Mouse (Mus musculus): Measurements from ENCODE around the gene Hist1h4j.
"Not testable (repeated sequence)": the region's sequence is repeated elsewhere in the genome, so short reads cannot be mapped to it uniquely, and the experiment has no call there.

Gene Hist1h4j

GRCm38 (mm10) chr13:21722993-21723836, 11.6 kb upstream of the Hist1h4j start:
- DNase-seq (ENCODE audit: low spot score in 2 of 2) = no peak

DNA sequence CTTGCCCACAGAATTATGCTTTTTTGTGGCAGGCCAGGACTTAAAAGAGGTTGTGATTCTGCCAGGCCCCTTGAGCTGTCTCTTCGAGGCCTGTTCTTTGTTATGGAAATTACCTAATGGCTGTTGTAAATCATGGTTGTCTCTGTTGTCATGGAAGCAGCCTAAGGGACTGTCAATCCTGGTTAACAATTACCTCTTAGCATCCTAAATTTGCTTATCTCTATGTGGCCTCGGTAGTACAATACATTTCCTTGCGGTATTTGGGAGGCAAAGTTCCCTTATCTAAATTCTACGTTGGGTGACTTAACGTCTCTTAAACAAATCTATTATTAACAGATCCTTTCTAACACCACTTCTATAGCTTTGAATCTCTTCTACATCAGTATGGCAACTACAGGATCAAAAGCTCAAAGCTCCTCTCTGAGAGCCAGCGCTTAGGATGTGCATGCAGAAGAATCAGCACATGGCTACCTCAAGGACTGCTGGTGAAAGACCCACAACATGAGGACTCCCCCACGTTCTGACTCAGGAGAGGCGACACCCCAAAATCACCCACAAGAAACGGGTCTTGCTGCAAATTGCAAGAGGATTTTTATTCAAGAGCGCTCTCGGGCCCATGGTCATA, 6.8 kb upstream of the Hist1h4j start:
- DNase-seq (ENCODE audit: low spot score in 2 of 2) = no peak

DNA sequence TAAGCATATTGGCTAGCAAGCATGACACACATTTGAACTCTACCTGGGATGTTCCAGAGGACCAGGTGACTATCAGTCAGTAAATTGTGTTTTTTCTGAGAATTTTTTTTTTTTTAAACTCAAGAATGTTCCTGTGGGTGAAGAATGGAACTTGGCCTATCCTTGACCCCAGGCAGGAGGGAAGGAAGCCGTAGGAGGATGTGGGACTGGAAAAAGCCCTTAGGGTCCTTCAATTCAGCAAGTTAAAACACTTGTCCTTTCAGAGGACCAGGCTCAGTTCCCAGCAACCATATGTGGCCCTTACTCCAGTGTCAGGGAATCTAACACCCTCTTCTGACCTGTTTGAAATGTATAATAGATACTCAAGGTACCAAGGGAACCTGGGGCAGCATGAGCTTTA, 5.3 kb upstream of the Hist1h4j start:
- DNase-seq (ENCODE audit: low spot score in 2 of 2) = no peak

DNA sequence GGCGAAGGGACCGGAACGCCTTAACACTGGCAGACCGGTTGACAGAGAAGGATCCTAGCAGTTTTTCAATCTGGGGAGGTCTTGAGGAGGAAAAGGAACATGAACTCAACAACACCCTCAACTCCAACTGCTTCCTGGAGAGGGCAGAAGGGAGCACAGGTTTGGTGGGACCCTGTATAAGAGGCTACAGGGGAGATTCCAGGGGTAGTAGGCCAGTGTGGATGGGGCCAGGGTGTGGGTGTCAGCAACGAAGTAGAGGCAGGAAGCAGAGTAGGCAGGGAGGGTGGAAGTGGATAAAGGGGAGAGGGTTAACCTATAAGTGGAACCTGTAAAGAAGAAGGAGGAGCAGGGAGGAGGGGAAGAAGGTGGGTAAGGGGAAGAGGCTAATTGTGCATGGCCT, 1.4 kb upstream of the Hist1h4j start:
- no peak for DNase-seq (ENCODE audit: low spot score in 2 of 2)

DNA sequence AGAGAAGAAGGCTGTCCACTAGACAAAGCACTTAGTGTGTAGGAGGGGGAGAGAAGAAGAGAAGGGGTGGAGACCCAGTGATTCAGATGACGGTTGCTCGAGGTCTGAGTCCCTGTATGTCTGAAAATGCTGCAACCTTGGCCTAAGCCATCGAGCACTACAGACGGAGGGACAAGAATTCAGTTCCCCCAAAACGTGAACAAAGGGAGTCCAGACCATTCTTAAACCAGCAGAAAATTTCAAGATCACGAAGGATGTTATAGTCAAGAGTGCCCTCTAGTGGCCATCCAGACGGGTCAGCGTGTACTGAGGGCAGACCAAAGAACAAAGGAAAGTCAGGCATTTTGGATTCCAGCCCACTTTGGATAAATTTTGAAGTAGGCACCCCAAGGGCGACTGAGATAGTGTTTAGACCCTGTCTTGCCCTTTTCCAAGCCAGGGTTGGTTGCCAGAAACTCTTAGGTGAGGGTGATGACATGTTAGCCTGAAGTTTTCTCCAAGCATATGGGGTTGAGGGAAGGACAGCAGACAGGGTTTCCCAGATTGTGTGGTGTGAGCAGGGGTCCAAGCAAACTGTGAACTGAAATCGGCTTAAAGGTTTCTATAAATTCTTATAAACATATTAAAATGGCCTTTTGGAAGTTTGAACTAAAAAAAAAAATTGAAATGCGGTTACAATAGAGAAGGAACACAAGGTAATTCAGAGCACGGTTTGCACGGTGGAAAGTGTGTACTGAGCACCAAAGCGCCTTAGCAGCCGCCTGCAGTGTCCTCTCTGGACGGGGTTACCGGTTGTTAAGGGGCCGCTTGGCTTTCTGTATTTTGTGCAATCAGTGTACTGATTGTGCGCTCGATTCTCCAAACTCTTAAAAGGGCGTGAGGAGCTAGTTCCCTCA, 606 bp upstream of the Hist1h4j start:
- peak; percentile 35 to 74 for DNase-seq (ENCODE audit: low spot score in 2 of 2)

DNA sequence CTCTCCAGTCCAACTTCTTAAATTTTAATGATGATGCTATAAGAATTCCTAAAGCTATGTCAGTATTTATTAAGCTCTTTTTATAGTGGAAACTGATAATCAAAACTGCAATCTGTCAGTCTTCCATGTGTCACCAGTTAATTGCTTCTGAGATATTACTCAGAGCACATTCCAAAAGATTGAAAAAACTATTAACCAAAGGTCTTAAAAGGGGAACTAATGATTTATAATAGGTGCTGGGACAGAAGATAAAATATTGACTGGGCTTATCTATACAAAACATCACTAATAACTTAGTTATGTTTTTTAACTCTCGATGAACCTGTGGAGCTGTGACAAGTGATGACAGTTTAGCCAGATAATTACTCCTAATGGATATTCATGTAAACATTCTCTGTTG, 10.1 kb downstream of the Hist1h4j start:
- DNase-seq (ENCODE audit: low spot score in 2 of 2) = no peak

DNA sequence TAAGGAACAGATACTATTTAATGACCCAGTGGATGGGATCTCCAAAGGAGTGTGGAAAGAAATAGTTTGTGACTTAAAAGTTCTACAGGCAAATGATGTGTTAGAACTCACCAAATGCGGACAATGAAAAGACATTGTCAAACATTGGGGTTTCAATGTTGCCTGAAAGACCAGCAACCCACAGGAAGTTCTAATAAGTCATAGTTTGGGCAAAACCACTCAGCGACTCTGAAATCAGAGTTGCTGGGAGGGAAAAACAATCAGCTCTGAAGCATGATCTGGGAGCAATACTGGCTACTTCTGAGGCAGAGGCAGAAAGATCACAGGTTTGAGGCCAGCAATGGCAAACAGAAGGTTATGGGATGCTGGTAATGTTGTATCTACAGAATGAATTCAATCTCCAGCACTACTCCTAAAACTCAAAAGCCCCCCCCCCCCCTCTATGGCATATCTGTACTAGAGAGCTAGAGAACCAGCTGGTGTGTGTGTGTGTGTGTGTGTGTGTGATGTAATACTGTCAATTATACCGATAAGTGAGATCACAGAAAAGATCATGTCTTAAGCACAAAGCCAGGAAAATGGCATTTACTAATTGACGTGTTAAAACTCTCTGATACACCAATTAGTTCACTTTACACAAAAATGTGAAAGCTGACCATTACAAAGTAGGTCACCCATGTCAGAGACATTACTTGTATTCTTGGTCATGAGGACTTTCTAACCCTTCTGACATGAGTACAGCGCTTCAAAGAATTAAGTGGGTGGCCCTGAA, 14.7 kb downstream of the Hist1h4j start:
- no peak for DNase-seq (ENCODE audit: low spot score in 2 of 2)

GRCm38 (mm10) chr13:21750159-21751017, 15.5 kb downstream of the Hist1h4j start, which contains the start of gene Hist1h4k:
TSS of gene Hist1h4k (minus strand) at chr13:21750505.
- DNase-seq (ENCODE audit: low spot score in 2 of 2) = peak; percentile 62 to 77

DNA sequence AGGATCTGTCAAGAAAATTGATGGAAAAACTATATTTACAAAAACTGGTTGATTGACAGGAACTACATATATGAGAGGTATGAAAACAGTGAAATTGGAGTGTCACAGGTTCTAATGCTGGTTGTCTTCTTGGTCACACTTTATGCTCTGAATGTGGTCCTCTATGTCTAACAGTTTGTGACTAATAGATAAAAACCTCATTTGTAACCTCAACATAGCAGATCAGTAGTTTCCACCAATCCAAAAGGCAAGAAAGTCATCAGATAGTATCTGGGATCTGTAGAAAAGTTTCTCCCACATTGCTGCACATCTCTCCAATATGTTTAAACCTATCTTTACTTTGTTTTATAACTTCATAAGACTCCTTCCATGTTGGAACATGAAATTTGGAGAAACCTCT, 16.6 kb downstream of the Hist1h4j start:
- no peak for DNase-seq (ENCODE audit: low spot score in 2 of 2)

- no peak for DNase-seq (ENCODE audit: low spot score in 2 of 2)
These were observed 17.0 kb downstream of the Hist1h4j start for GRCm38 (mm10) chr13:21751827-21752226.

DNA sequence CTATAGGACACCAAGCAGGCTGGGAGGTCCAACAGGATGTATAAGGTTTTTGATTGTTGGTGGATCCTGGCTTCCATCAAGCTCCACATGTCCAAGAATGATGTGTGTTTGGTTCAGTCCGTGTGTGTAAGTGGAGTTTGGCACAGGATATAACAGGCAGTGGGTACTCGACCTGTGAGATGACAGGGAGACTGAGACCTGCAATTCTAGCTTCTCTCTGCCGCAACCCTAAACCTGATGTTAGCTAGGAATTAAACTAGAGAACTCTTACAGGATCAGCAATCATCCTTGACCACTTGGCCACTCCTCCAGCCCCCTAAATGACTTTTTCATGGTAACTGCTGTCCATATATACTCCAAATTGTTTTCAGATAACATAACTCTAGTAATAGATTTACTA, 17.5 kb downstream of the Hist1h4j start:
- DNase-seq (ENCODE audit: low spot score in 2 of 2) = no peak

GRCm38 (mm10) chr13:21753051-21753523, 18.2 kb downstream of the Hist1h4j start:
- DNase-seq (ENCODE audit: low spot score in 2 of 2) = no peak

GRCm38 (mm10) chr13:21753524-21754285, 18.8 kb downstream of the Hist1h4j start, which contains the start of the genes Hist1h2ak and Hist1h2bn:
TSS of gene Hist1h2ak (minus strand) at chr13:21753827.
TSS of gene Hist1h2bn (plus strand) at chr13:21754123.
- DNase-seq (ENCODE audit: low spot score in 2 of 2) = peak; percentile 9 to 23

DNA sequence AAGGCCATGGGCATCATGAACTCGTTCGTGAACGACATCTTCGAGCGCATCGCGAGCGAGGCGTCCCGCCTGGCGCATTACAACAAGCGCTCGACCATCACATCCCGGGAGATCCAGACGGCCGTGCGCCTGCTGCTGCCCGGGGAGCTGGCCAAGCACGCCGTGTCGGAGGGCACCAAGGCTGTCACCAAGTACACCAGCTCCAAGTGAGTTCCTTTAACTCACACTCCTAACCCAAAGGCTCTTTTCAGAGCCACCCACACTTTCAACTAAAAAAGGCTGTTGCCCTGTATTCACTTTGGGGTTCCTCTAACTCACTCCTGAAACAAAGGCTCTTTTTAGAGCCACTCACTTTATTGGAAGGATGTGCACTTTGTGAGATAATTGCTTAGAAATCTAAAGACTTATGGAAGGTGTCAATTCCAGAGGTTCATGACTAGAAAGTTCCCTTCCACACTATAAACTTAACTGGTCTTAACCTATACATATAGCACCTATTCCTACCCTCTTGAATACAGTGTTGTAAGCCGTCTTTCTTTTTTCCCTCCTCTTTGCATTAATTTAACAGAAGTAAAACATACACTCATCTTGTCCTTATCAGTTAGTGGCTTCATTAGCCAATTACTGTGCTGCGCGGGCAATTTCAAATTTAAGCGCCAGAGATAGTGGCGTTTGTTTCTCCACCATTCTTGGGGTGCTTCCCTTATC, 19.6 kb downstream of the Hist1h4j start:
- not testable (repeated sequence) for DNase-seq (ENCODE audit: low spot score in 2 of 2)

DNA sequence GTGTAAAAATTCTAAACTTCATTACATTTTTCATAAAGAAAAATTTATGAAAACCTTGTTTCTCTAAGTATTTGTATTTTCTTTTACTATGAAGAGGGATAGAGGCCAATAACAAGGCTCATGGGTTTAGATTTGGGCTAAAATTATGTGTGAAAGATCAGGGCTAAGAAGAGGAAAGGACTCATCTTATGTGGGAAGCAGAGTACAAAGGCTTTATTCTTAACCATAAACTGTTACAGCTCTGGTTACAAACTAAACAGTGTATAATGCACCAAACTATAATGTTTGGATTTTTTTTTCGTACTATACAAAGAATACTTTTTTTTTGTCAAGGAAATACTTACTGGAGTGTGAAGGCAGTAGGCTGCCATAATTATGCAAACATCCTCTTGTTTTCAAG, 20.8 kb downstream of the Hist1h4j start:
- no peak for DNase-seq (ENCODE audit: low spot score in 2 of 2)

DNA sequence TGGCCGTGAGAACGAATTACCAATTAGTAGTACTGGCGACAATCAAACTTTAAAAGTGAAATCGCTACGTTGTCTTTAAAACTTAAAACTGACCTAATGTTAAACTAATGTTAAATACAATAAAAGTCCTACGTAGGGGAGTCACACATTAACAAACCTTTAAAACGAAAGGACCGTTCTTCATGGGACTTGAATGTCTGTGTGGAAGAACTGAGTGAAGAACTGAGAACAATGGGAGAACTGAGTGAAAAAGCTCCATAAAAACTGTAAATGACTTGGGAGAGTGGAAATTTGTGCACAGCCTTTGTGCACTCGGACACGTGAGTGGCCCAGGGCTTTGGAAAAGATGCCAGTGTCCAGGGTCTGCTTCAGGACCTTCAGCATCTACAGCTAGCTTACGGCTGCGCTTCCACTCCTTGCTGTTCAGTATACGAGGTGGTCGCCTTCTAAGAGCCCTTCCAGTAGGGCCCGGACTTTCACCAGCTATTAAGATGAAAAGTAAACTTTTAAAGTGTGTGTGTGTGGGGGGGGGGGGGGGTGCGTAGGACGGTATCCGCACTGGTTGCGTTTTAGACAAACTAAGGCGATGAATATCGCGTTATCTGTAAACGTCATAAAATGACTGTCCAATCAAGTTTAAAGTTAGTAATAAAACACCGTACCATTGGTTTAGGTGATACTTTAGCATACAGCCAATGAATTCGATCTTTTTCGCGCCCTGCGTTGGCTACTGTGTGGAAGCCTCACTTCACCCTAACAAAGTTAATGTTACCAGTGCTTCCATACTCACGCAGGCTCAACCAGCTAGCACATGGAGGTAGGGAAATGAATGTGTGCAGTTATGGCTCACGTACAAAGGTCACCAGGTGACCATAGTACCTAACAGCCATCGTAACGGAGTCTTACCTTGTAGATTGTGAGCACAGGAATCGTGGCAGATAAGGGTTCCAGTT, 44.2 kb downstream of the Hist1h4j start:
- DNase-seq (ENCODE audit: low spot score in 2 of 2) = peak; percentile 15 to 16

Measured in urinary bladder, adult 18-20 months (tissue).